Mouse (Mus musculus): ENCODE measurements around the gene Iqschfp. TPM values are rescaled to one million over a fixed set of nuclear protein-coding genes. Genes with fewer than 3 reads are reported as not detected.

Gene Iqschfp
- polyA plus RNA-seq, 1 experiment from 2014 or later: not detected

GRCm38 (mm10) chr3:68657589-68658245 is 765.7 kb downstream of the Iqschfp start:
- H3K4me1 ChIP-seq (replicated peaks; ENCODE audit: control insufficient read depth, insufficient read depth, low read length): no peaks in the 10 kb centered on the region
- H3K9me3 ChIP-seq (ENCODE audit: control insufficient read depth, low read length): no peaks in the 10 kb centered on the region
- no peaks in the 10 kb centered on the region for H3K36me3 ChIP-seq (ENCODE audit: control insufficient read depth, insufficient read depth, low read length)
- no peaks in the 10 kb centered on the region for H3K27me3 ChIP-seq (ENCODE audit: control insufficient read depth, insufficient read depth, low read depth, low read length)
- no peak overlapping the region for H3K4me3 ChIP-seq (ENCODE audit: low read length)
- WGBS: 29% methylated on average over 9 of the region's 9 CpGs
- no peak overlapping the region for H3K27ac ChIP-seq (ENCODE audit: low read length)
- no peak for ATAC-seq (ENCODE audit: low read depth)
- H3K9ac ChIP-seq (ENCODE audit: low read length): no peak overlapping the region
- H3K4me2 ChIP-seq (ENCODE audit: low read depth, low read length): no peak overlapping the region

GRCm38 (mm10) chr3:68659996-68660395 is 768.0 kb downstream of the Iqschfp start:
- Histone ChIP-seq H3K27me3 (ENCODE audit: control insufficient read depth, insufficient read depth, low read depth, low read length) (no peaks in the 10 kb centered on the region), H3K9me3 (ENCODE audit: control insufficient read depth, low read length) (no peaks in the 10 kb centered on the region), H3K36me3 (ENCODE audit: control insufficient read depth, insufficient read depth, low read length) (no peaks in the 10 kb centered on the region), H3K9ac (ENCODE audit: low read length) (no peak overlapping the region), H3K4me1 (replicated peaks; ENCODE audit: control insufficient read depth, insufficient read depth, low read length) (no peaks in the 10 kb centered on the region), H3K4me3 (ENCODE audit: low read length) (no peak overlapping the region), H3K27ac (ENCODE audit: low read length) (no peak overlapping the region), H3K4me2 (ENCODE audit: low read depth, low read length) (no peak overlapping the region)
- WGBS: 92% methylated on average over 6 of the region's 6 CpGs
- ATAC-seq (ENCODE audit: low read depth): no peak

GRCm38 (mm10) chr3:68660538-68660937 is 768.5 kb downstream of the Iqschfp start:
- no peaks in the 10 kb centered on the region for H3K36me3 ChIP-seq (ENCODE audit: control insufficient read depth, insufficient read depth, low read length)
- no peak overlapping the region for H3K9ac ChIP-seq (ENCODE audit: low read length)
- H3K9me3 ChIP-seq (ENCODE audit: control insufficient read depth, low read length): no peaks in the 10 kb centered on the region
- ATAC-seq (ENCODE audit: low read depth): no peak
- H3K4me1 ChIP-seq (replicated peaks; ENCODE audit: control insufficient read depth, insufficient read depth, low read length): no peaks in the 10 kb centered on the region
- no peak overlapping the region for H3K4me3 ChIP-seq (ENCODE audit: low read length)
- WGBS: 53% methylated on average over 4 of the region's 4 CpGs
- H3K27me3 ChIP-seq (ENCODE audit: control insufficient read depth, insufficient read depth, low read depth, low read length): no peaks in the 10 kb centered on the region
- H3K4me2 ChIP-seq (ENCODE audit: low read depth, low read length): no peak overlapping the region
- no peak overlapping the region for H3K27ac ChIP-seq (ENCODE audit: low read length)

- Histone ChIP-seq H3K4me2 (ENCODE audit: low read depth, low read length) (no peak overlapping the region), H3K27ac (ENCODE audit: low read length) (no peak overlapping the region), H3K4me3 (ENCODE audit: low read length) (no peak overlapping the region), H3K27me3 (ENCODE audit: control insufficient read depth, insufficient read depth, low read depth, low read length) (no peaks in the 10 kb centered on the region), H3K9ac (ENCODE audit: low read length) (no peak overlapping the region), H3K4me1 (replicated peaks; ENCODE audit: control insufficient read depth, insufficient read depth, low read length) (no peaks in the 10 kb centered on the region), H3K9me3 (ENCODE audit: control insufficient read depth, low read length) (no peaks in the 10 kb centered on the region), H3K36me3 (ENCODE audit: control insufficient read depth, insufficient read depth, low read length) (no peaks in the 10 kb centered on the region)
- WGBS: 68% methylated on average over 5 of the region's 5 CpGs
- ATAC-seq (ENCODE audit: low read depth): no peak
Measured at GRCm38 (mm10) chr3:68662386-68662785, 770.4 kb downstream of the Iqschfp start.

GRCm38 (mm10) chr3:68664337-68664736 is 772.3 kb downstream of the Iqschfp start:
- 77% methylated on average over 6 of the region's 6 CpGs for WGBS

GRCm38 (mm10) chr3:68666377-68666776 is 774.3 kb downstream of the Iqschfp start:
- Histone ChIP-seq H3K4me3 (ENCODE audit: low read length) (no peak overlapping the region), H3K27me3 (ENCODE audit: control insufficient read depth, insufficient read depth, low read depth, low read length) (no peaks in the 10 kb centered on the region), H3K4me2 (ENCODE audit: low read depth, low read length) (no peak overlapping the region), H3K36me3 (ENCODE audit: control insufficient read depth, insufficient read depth, low read length) (no peaks in the 10 kb centered on the region), H3K4me1 (replicated peaks; ENCODE audit: control insufficient read depth, insufficient read depth, low read length) (no peaks in the 10 kb centered on the region), H3K9ac (ENCODE audit: low read length) (no peak overlapping the region), H3K9me3 (ENCODE audit: control insufficient read depth, low read length) (no peaks in the 10 kb centered on the region), H3K27ac (ENCODE audit: low read length) (no peak overlapping the region)
- no peak for ATAC-seq (ENCODE audit: low read depth)
- WGBS: 90% methylated on average over 7 of the region's 7 CpGs

More at GRCm38 (mm10) chr3:68664337-68664736, 772.3 kb downstream of the Iqschfp start:
- no peaks in the 10 kb centered on the region for H3K9me3 ChIP-seq (ENCODE audit: control insufficient read depth, low read length)
- no peak overlapping the region for H3K27ac ChIP-seq (ENCODE audit: low read length)
- H3K4me2 ChIP-seq (ENCODE audit: low read depth, low read length): no peak overlapping the region
- H3K36me3 ChIP-seq (ENCODE audit: control insufficient read depth, insufficient read depth, low read length): no peaks in the 10 kb centered on the region
- no peaks in the 10 kb centered on the region for H3K4me1 ChIP-seq (replicated peaks; ENCODE audit: control insufficient read depth, insufficient read depth, low read length)
- no peak overlapping the region for H3K9ac ChIP-seq (ENCODE audit: low read length)
- no peaks in the 10 kb centered on the region for H3K27me3 ChIP-seq (ENCODE audit: control insufficient read depth, insufficient read depth, low read depth, low read length)
- H3K4me3 ChIP-seq (ENCODE audit: low read length): no peak overlapping the region
- no peak for ATAC-seq (ENCODE audit: low read depth)

- Histone ChIP-seq H3K9ac (ENCODE audit: low read length) (no peak overlapping the region), H3K4me1 (replicated peaks; ENCODE audit: control insufficient read depth, insufficient read depth, low read length) (no peaks in the 10 kb centered on the region), H3K27me3 (ENCODE audit: control insufficient read depth, insufficient read depth, low read depth, low read length) (no peaks in the 10 kb centered on the region), H3K27ac (ENCODE audit: low read length) (no peak overlapping the region), H3K4me2 (ENCODE audit: low read depth, low read length) (no peak overlapping the region), H3K36me3 (ENCODE audit: control insufficient read depth, insufficient read depth, low read length) (no peaks in the 10 kb centered on the region), H3K4me3 (ENCODE audit: low read length) (no peak overlapping the region), H3K9me3 (ENCODE audit: control insufficient read depth, low read length) (no peaks in the 10 kb centered on the region)
- no peak for ATAC-seq (ENCODE audit: low read depth)
- WGBS: 89% methylated on average over 1 of the region's 1 CpGs
Measured at GRCm38 (mm10) chr3:68667852-68668251, 775.8 kb downstream of the Iqschfp start.

- Histone ChIP-seq H3K4me1 (replicated peaks; ENCODE audit: control insufficient read depth, insufficient read depth, low read length) (no peaks in the 10 kb centered on the region), H3K9ac (ENCODE audit: low read length) (no peak overlapping the region), H3K9me3 (ENCODE audit: control insufficient read depth, low read length) (no peaks in the 10 kb centered on the region), H3K27me3 (ENCODE audit: control insufficient read depth, insufficient read depth, low read depth, low read length) (no peaks in the 10 kb centered on the region), H3K4me3 (ENCODE audit: low read length) (no peak overlapping the region), H3K36me3 (ENCODE audit: control insufficient read depth, insufficient read depth, low read length) (no peaks in the 10 kb centered on the region), H3K27ac (ENCODE audit: low read length) (no peak overlapping the region), H3K4me2 (ENCODE audit: low read depth, low read length) (no peak overlapping the region)
- no peak for ATAC-seq (ENCODE audit: low read depth)
- 64% methylated on average over 5 of the region's 5 CpGs for WGBS
Measured at GRCm38 (mm10) chr3:68669418-68669974, 777.5 kb downstream of the Iqschfp start.

GRCm38 (mm10) chr3:68674721-68675120 is 782.7 kb downstream of the Iqschfp start:
- Histone ChIP-seq H3K4me2 (ENCODE audit: low read depth, low read length) (no peak overlapping the region), H3K4me3 (ENCODE audit: low read length) (no peak overlapping the region), H3K27ac (ENCODE audit: low read length) (0 out of 2 replicates have a peak overlapping the region, but pooled peaks have one; percentile 33), H3K27me3 (ENCODE audit: control insufficient read depth, insufficient read depth, low read depth, low read length) (no peaks in the 10 kb centered on the region), H3K9ac (ENCODE audit: low read length) (no peak overlapping the region), H3K4me1 (replicated peaks; ENCODE audit: control insufficient read depth, insufficient read depth, low read length) (peaks cover 12% of the 10 kb centered on the region), H3K36me3 (ENCODE audit: control insufficient read depth, insufficient read depth, low read length) (no peaks in the 10 kb centered on the region), H3K9me3 (ENCODE audit: control insufficient read depth, low read length) (no peaks in the 10 kb centered on the region)
- no peak for ATAC-seq (ENCODE audit: low read depth)
- 55% methylated on average over 2 of the region's 2 CpGs for WGBS

All from lung, embryonic 16.5 days (tissue).